Mouse (Mus musculus) cerebellum, adult 2 months (tissue): ENCODE measurements around the gene Arpp21.

Experiments
- CTCF ChIP-seq: fragments of 200-500 bp; IDR thresholded peaks from 2 replicates; pipeline ENCODE4 v1.5.1; 2011; ENCODE audit warnings: low read depth, mild to moderate bottlenecking, control low read depth, low read length, moderate library complexity, borderline replicate concordance; ENCODE audit not compliant: insufficient read depth
- POLR2A ChIP-seq: fragments of 200-500 bp; IDR thresholded peaks from 2 replicates; pipeline ENCODE4 v1.6.1; 2011; ENCODE audit warnings: low read length, control low read depth, borderline replicate concordance; ENCODE audit not compliant: insufficient read depth

DNA sequence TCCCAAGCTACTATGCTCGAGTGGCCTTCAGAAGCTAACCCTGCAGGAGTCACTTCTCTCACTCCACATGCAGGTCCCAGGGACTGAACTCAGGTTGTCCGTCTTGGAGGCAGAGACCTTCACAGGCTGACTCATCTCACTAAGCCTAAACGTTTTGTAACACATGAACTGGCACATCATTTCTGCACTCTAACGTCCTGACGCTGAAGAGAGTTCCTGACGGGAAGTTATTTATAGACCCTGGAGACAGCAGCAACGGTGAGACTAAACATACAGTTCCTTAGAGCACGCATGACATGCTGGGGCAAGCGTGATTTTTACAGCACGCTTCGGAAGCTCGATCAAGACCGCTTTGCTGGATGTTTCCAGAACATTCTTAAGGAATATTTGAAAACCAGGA is 8.6 kb downstream of the Arpp21 start:
- TF ChIP-seq CTCF (no peak), POLR2A (no peak)
